Mouse (Mus musculus): ENCODE measurements around the gene Ptgr1. TPM values are rescaled to one million over a fixed set of nuclear protein-coding genes. Genes with fewer than 3 reads are reported as not detected.

Ptgr1 gene
- polyA plus RNA-seq, 1 experiment from 2014 or later: 24.5 TPM

GRCm38 (mm10) chr4:59007016-59007415, 20.1 kb upstream of the Ptgr1 start:
- Histone ChIP-seq H3K9me3 (no peaks in the 10 kb centered on the region), H3K4me3 (replicated peaks) (no peak overlapping the region), H3K27me3 (no peaks in the 10 kb centered on the region), H3K9ac (replicated peaks) (no peak overlapping the region), H3K27ac (no peak overlapping the region), H3K36me3 (no peaks in the 10 kb centered on the region), H3K4me1 (replicated peaks) (peaks cover 36% of the 10 kb centered on the region), H3K4me2 (no peak overlapping the region)
- WGBS: 91% methylated on average over 6 of the region's 6 CpGs
- ATAC-seq (ENCODE audit: insufficient number of reproducible peaks, insufficient read depth, low FRiP score, low TSS enrichment, low read depth): no peak

- WGBS: 48% methylated on average over 8 of the region's 8 CpGs
- no peaks in the 10 kb centered on the region for H3K27me3 ChIP-seq
- no peak overlapping the region for H3K4me2 ChIP-seq
- no peaks in the 10 kb centered on the region for H3K36me3 ChIP-seq
- no peaks in the 10 kb centered on the region for H3K9me3 ChIP-seq
- no peak overlapping the region for H3K27ac ChIP-seq
- no peak overlapping the region for H3K9ac ChIP-seq (replicated peaks)
- no peak overlapping the region for H3K4me3 ChIP-seq (replicated peaks)
- peaks cover 36% of the 10 kb centered on the region for H3K4me1 ChIP-seq (replicated peaks)
- ATAC-seq (ENCODE audit: insufficient number of reproducible peaks, insufficient read depth, low FRiP score, low TSS enrichment, low read depth): no peak
Observed at GRCm38 (mm10) chr4:59006211-59006610, 19.3 kb upstream of the Ptgr1 start.

- 37% methylated on average over 7 of the region's 7 CpGs for WGBS
- H3K36me3 ChIP-seq: no peaks in the 10 kb centered on the region
- peak overlapping the region; percentile 94 for H3K9ac ChIP-seq (replicated peaks)
- peaks cover 36% of the 10 kb centered on the region for H3K4me1 ChIP-seq (replicated peaks)
- no peak for ATAC-seq (ENCODE audit: insufficient number of reproducible peaks, insufficient read depth, low FRiP score, low TSS enrichment, low read depth)
- peak overlapping the region; percentile 95 for H3K4me3 ChIP-seq (replicated peaks)
- peak overlapping the region; percentile 84 for H3K4me2 ChIP-seq
- H3K27ac ChIP-seq: no peak overlapping the region
- no peaks in the 10 kb centered on the region for H3K9me3 ChIP-seq
- no peaks in the 10 kb centered on the region for H3K27me3 ChIP-seq
Observed at GRCm38 (mm10) chr4:59003806-59004200, 16.9 kb upstream of the Ptgr1 start.

- peak; percentile 96 for ATAC-seq (ENCODE audit: insufficient number of reproducible peaks, insufficient read depth, low FRiP score, low TSS enrichment, low read depth)
- H3K4me3 ChIP-seq (replicated peaks): peak within 1 kb of the TSS; percentile 95
- WGBS: 0% methylated on average over 73 of the region's 89 CpGs
- peak within 1 kb of the TSS; percentile 93 for H3K27ac ChIP-seq
- H3K27me3 ChIP-seq: no peaks in the 10 kb centered on the region
- peak within 1 kb of the TSS; percentile 94 for H3K9ac ChIP-seq (replicated peaks)
- no peaks in the 10 kb centered on the region for H3K36me3 ChIP-seq
- H3K4me1 ChIP-seq (replicated peaks): peaks cover 36% of the 10 kb centered on the region
- no peaks in the 10 kb centered on the region for H3K9me3 ChIP-seq
- peak within 1 kb of the TSS; percentile 84 for H3K4me2 ChIP-seq
Observed at GRCm38 (mm10) chr4:59002948-59003805, 16.3 kb upstream of the Ptgr1 start, which contains the start of gene Gm20503. Gm20503 (plus strand) TSS chr4:59003210.

GRCm38 (mm10) chr4:59000614-59001013, 13.7 kb upstream of the Ptgr1 start:
- Histone ChIP-seq H3K9me3 (no peaks in the 10 kb centered on the region), H3K4me1 (replicated peaks) (peaks cover 23% of the 10 kb centered on the region), H3K36me3 (no peaks in the 10 kb centered on the region), H3K27ac (no peak overlapping the region), H3K9ac (replicated peaks) (no peak overlapping the region), H3K4me3 (replicated peaks) (no peak overlapping the region), H3K4me2 (no peak overlapping the region), H3K27me3 (no peaks in the 10 kb centered on the region)
- ATAC-seq (ENCODE audit: insufficient number of reproducible peaks, insufficient read depth, low FRiP score, low TSS enrichment, low read depth): no peak
- WGBS: 9% methylated on average over 2 of the region's 2 CpGs

- Histone ChIP-seq H3K4me2 (no peak overlapping the region), H3K27me3 (no peaks in the 10 kb centered on the region), H3K36me3 (no peaks in the 10 kb centered on the region), H3K9ac (replicated peaks) (no peak overlapping the region), H3K9me3 (no peaks in the 10 kb centered on the region), H3K27ac (no peak overlapping the region), H3K4me3 (replicated peaks) (no peak overlapping the region), H3K4me1 (replicated peaks) (peaks cover 14% of the 10 kb centered on the region)
- ATAC-seq (ENCODE audit: insufficient number of reproducible peaks, insufficient read depth, low FRiP score, low TSS enrichment, low read depth): no peak
- WGBS: 9% methylated on average over 2 of the region's 2 CpGs
Observed at GRCm38 (mm10) chr4:58999686-59000085, 12.8 kb upstream of the Ptgr1 start.

- WGBS: 80% methylated on average over 1 of the region's 1 CpGs
- no peaks in the 10 kb centered on the region for H3K9me3 ChIP-seq
- no peak overlapping the region for H3K27ac ChIP-seq
- peaks cover 4% of the 10 kb centered on the region for H3K4me1 ChIP-seq (replicated peaks)
- H3K4me3 ChIP-seq (replicated peaks): no peak overlapping the region
- H3K36me3 ChIP-seq: no peaks in the 10 kb centered on the region
- H3K4me2 ChIP-seq: no peak overlapping the region
- H3K27me3 ChIP-seq: no peaks in the 10 kb centered on the region
- no peak overlapping the region for H3K9ac ChIP-seq (replicated peaks)
- no peak for ATAC-seq (ENCODE audit: insufficient number of reproducible peaks, insufficient read depth, low FRiP score, low TSS enrichment, low read depth)
Observed at GRCm38 (mm10) chr4:58998688-58999087, 11.8 kb upstream of the Ptgr1 start.

- H3K9ac ChIP-seq (replicated peaks): no peak overlapping the region
- H3K27me3 ChIP-seq: no peaks in the 10 kb centered on the region
- H3K4me2 ChIP-seq: no peak overlapping the region
- H3K4me3 ChIP-seq (replicated peaks): no peak overlapping the region
- no peaks in the 10 kb centered on the region; the same call in 1 of the 2 replicates for H3K4me1 ChIP-seq (replicated peaks)
- H3K9me3 ChIP-seq: no peaks in the 10 kb centered on the region
- 75% methylated on average over 5 of the region's 5 CpGs for WGBS
- H3K27ac ChIP-seq: no peak overlapping the region
- H3K36me3 ChIP-seq: no peaks in the 10 kb centered on the region
- no peak for ATAC-seq (ENCODE audit: insufficient number of reproducible peaks, insufficient read depth, low FRiP score, low TSS enrichment, low read depth)
Observed at GRCm38 (mm10) chr4:58997081-58997480, 10.2 kb upstream of the Ptgr1 start.

- Histone ChIP-seq H3K4me3 (replicated peaks) (no peak overlapping the region), H3K27me3 (no peaks in the 10 kb centered on the region), H3K9me3 (no peaks in the 10 kb centered on the region), H3K4me1 (replicated peaks) (peaks cover 4% of the 10 kb centered on the region; the same call in 1 of the 2 replicates), H3K9ac (replicated peaks) (no peak overlapping the region), H3K27ac (no peak overlapping the region), H3K36me3 (no peaks in the 10 kb centered on the region), H3K4me2 (no peak overlapping the region)
- peak; percentile 31; the same call in 1 of the 2 replicates for ATAC-seq (ENCODE audit: insufficient number of reproducible peaks, insufficient read depth, low FRiP score, low TSS enrichment, low read depth)
- WGBS: 69% methylated on average over 8 of the region's 8 CpGs
Observed at GRCm38 (mm10) chr4:58995251-58995693, 8.4 kb upstream of the Ptgr1 start.

- Histone ChIP-seq H3K36me3 (no peaks in the 10 kb centered on the region), H3K4me3 (replicated peaks) (no peak within 1 kb of the TSS), H3K9me3 (no peaks in the 10 kb centered on the region), H3K4me1 (replicated peaks) (peaks cover 4% of the 10 kb centered on the region; the same call in 1 of the 2 replicates), H3K27ac (no peak within 1 kb of the TSS), H3K4me2 (no peak within 1 kb of the TSS), H3K27me3 (no peaks in the 10 kb centered on the region), H3K9ac (replicated peaks) (no peak within 1 kb of the TSS)
- WGBS: 88% methylated on average over 4 of the region's 4 CpGs
- no peak for ATAC-seq (ENCODE audit: insufficient number of reproducible peaks, insufficient read depth, low FRiP score, low TSS enrichment, low read depth)
Observed at GRCm38 (mm10) chr4:58994762-58995161, 7.8 kb upstream of the Ptgr1 start, which contains the start of gene Dnajc25. Dnajc25 (plus strand) TSS chr4:58995062.

- no peak overlapping the region for H3K4me3 ChIP-seq (replicated peaks)
Observed at GRCm38 (mm10) chr4:58992195-58992594, 5.3 kb upstream of the Ptgr1 start.

More at GRCm38 (mm10) chr4:58992195-58992594, 5.3 kb upstream of the Ptgr1 start:
- H3K27me3 ChIP-seq: no peaks in the 10 kb centered on the region
- H3K27ac ChIP-seq: no peak overlapping the region
- ATAC-seq (ENCODE audit: insufficient number of reproducible peaks, insufficient read depth, low FRiP score, low TSS enrichment, low read depth): no peak
- H3K36me3 ChIP-seq: no peaks in the 10 kb centered on the region
- H3K4me1 ChIP-seq (replicated peaks): peaks cover 9% of the 10 kb centered on the region
- H3K4me2 ChIP-seq: no peak overlapping the region
- 66% methylated on average over 5 of the region's 5 CpGs for WGBS
- no peak overlapping the region for H3K9ac ChIP-seq (replicated peaks)
- H3K9me3 ChIP-seq: no peaks in the 10 kb centered on the region
